Mouse (Mus musculus) layer of hippocampus, adult 9-11 months (tissue): Measurements from ENCODE around the gene Fcrls.
A peak's percentile ranks its signal among the peaks of the same experiment; 100 is the strongest.

Experiments used
- DNase-seq: peaks from one replicate; pipeline ENCODE4 v3.0.0; 2022

Gene Fcrls

GRCm38 (mm10) chr3:87263436-87263835, at the start of gene Fcrls:
Gene Fcrls (minus strand): TSS chr3:87263738.
- peak; percentile 29 for DNase-seq

- DNase-seq: no peak
Observed at GRCm38 (mm10) chr3:87309922-87310321, 46.4 kb upstream of the Fcrls start.

DNA sequence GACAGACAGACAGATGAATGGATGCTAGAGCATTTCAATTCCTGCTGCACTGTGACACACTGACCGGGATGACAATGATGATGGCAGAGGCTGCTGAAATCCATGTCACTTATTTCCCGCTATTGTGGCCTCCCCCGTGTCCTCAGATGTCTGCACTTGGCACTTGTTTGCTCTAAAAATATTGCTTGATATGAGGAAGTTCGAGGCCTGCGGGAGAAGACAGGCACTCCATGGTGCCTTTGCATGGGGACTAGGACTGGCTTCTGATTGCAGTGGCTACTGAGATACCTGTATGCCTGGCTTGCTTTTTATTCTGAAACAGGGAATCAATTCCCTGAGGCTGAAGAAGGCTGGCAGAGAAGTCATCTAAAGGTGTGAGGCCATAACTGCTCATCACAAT, 36.4 kb upstream of the Fcrls start:
- no peak for DNase-seq

GRCm38 (mm10) chr3:87274372-87274771, 10.8 kb upstream of the Fcrls start:
- no peak for DNase-seq

DNA sequence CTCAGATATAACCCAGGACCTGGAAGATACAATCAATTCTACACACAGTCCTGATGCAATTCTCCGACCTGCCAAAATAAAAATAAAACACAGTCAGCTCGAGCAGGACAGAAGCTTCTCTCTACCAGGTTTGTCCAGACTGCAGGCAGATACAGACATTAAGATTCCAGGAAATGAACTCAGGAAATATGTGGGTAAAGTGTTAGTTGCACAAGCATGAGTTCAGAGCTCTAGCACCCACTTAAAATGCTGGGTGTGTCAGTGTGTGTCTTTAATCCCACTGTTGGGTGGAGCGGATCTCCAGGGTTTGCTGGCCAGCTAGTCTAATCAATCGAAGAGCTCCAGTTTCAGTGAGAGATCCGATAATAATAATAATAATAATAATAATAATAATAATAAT, 3.0 kb upstream of the Fcrls start:
- no peak for DNase-seq

DNA sequence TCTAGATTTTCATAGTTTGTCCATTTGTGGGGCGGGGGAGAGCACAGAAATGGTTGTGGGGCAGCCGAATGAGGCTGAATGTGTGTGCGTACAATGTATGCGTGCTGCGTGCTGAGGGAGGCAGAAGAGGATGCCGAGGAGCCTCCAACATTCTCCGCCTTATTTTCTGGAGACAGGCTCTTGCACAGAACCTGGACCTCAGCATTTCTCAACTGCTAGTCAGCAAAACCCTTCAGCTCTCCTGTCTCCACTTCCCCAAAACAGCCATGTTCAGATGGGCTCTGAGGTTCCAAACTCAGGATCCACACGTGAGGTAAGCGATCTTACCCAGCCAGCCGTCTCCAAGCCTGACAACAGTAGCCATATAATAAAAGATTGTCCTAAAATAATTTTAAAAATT, 8.3 kb downstream of the Fcrls start:
- peak; percentile 25 for DNase-seq

- no peak for DNase-seq
Observed at GRCm38 (mm10) chr3:87249571-87249970, 14.0 kb downstream of the Fcrls start.

DNA sequence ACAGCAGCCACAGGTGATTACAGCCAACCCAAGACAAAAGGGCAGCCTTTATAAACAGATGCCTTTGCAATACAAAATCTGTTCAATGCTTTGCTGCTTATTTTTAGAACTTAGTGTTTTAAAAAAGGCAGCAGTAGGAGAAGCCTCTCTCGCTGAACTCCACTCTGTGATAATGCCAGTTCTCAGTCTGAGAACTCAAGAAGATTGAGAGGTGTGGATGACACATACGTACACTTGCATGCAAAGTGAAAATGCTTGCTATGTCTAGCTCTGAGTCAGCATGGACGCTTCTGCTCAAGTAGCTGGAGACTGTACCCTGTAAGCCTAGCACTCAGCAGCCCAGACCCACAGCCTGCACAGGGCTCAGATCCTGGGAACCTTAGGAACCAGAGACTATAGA, 16.2 kb downstream of the Fcrls start:
- peak; percentile 19 for DNase-seq

- peak; percentile 39 for DNase-seq
Observed at GRCm38 (mm10) chr3:87243654-87244053, 19.9 kb downstream of the Fcrls start.

- DNase-seq: no peak
Observed at GRCm38 (mm10) chr3:87240909-87241308, 22.6 kb downstream of the Fcrls start.

DNA sequence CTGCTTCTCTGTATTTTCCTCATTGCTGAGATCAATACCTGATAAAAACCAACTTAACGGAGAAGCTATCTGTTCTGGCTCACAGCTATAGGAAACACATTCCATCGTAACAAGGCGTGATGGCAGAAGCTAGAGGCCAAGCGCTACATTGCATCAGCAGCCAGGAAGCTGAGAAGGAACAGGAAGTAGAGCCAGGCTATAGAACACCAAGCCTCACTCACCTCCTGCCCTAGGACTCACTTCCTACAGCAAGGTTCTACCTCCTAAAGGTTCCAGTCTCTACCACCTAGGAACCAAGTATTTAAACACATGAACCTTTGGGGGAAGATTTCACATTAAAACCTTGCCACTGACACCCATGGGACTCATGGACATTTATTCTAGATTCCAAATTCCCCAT, 39.9 kb downstream of the Fcrls start:
- no peak for DNase-seq

GRCm38 (mm10) chr3:87222346-87222745, 41.2 kb downstream of the Fcrls start:
- no peak for DNase-seq

DNA sequence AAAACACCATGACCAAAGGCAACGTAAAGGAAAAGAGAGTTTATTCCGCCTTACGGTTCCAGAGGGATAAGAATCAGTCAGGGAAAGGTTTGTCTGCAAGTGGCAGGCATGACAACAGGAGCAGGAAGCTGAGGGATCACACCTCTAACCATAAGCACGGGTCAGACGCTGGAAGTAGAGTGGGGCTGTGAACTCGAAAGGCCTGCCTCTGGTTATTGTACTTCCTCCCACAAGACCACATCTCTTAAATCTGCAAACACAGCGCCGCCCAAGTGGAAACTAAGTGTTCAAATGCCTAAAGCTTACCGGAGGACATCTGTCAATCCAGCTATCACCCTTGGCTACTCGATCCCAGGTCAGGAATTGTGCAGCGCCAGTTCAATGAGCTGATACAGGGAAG, 48.4 kb downstream of the Fcrls start:
- DNase-seq: no peak

DNA sequence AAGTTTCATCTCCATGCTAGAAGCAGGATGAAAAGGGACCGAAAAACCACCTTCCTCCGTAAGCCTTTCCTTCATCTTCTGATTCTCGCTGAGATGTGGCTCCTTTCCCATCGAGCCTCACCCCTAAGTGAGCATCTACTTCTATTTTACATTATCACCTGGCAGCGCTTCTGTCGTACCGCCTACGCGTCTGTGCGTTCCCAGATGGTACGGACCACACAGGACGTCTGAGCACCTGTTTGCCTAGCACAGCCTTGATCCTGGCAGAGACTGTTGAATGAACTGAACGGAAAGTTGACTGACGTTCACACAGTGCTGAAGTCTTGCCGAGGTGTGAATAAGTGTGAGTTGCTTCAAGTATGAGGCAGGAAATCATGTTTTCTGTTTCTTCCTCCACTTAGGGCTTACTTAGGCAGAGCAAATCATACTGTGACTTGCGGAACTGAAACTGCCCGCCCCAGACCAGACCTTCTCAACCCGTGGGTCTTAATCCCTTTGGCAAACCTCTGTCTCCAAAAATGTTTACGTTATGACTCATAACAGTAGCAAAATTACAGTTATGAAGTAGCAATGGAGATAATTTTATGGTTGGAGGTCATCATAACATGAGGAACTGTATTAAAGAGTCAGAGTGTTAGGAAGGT, 49.2 kb downstream of the Fcrls start:
- DNase-seq: peak; percentile 33

GRCm38 (mm10) chr3:87206336-87207075, 57.0 kb downstream of the Fcrls start:
- no peak for DNase-seq
